Mouse (Mus musculus): Measurements from ENCODE around the gene Ubxn6. TPM values are rescaled to one million over a fixed set of nuclear protein-coding genes. Genes with fewer than 3 reads are reported as not detected.
A peak's percentile ranks its signal among the peaks of the same experiment; 100 is the strongest.

Ubxn6 gene
- 79.6 and 91.4 TPM in 2 replicates for polyA plus RNA-seq (2015; fragmentation: Nextera tagmentation; extraction: Ambion mirVana)

- Histone ChIP-seq H3K27ac (replicated peaks) (peak within 1 kb of the TSS; percentile 95), H3K9ac (peak within 1 kb of the TSS; percentile 90), H3K36me3 (peaks cover 38% of the 10 kb centered on the region), H3K4me2 (peak within 1 kb of the TSS; percentile 82), H3K4me3 (peak within 1 kb of the TSS; percentile 84), H3K9me3 (no peaks in the 10 kb centered on the region), H3K27me3 (no peaks in the 10 kb centered on the region), H3K4me1 (replicated peaks) (peaks cover 18% of the 10 kb centered on the region)
- peak; percentile 58 for ATAC-seq (ENCODE audit: low read depth)
- under 1% methylated on average over 35 of the region's 35 CpGs for WGBS
Measured at GRCm38 (mm10) chr17:56074827-56075208, at the start of gene Ubxn6. TSS of gene Ubxn6 (minus strand) at chr17:56075028.

GRCm38 (mm10) chr17:56123681-56124340 is 49.0 kb upstream of the Ubxn6 start:
- peaks cover 15% of the 10 kb centered on the region for H3K9me3 ChIP-seq
- H3K27me3 ChIP-seq, result peaks cover 84% of the 10 kb centered on the region
- H3K4me3 ChIP-seq, result peak overlapping the region; percentile 23; the same call in 1 of the 2 replicates
- H3K36me3 ChIP-seq, result peaks cover 58% of the 10 kb centered on the region
- peaks cover 19% of the 10 kb centered on the region for H3K4me1 ChIP-seq (replicated peaks)
- no peak for ATAC-seq (ENCODE audit: low read depth)
- H3K27ac ChIP-seq (replicated peaks), result no peak overlapping the region
- 43% methylated on average over 59 of the region's 59 CpGs for WGBS
- peak overlapping the region; percentile 46 for H3K4me2 ChIP-seq
- H3K9ac ChIP-seq, result no peak overlapping the region

- H3K36me3 ChIP-seq, result peaks cover 52% of the 10 kb centered on the region
- peaks cover 15% of the 10 kb centered on the region for H3K9me3 ChIP-seq
- H3K27me3 ChIP-seq, result peaks cover 91% of the 10 kb centered on the region
- 89% methylated on average over 12 of the region's 12 CpGs for WGBS
- no peak for ATAC-seq (ENCODE audit: low read depth)
- no peak overlapping the region for H3K27ac ChIP-seq (replicated peaks)
- H3K4me1 ChIP-seq (replicated peaks), result peaks cover 19% of the 10 kb centered on the region
- no peak overlapping the region for H3K9ac ChIP-seq
- no peak overlapping the region for H3K4me2 ChIP-seq
- no peak overlapping the region for H3K4me3 ChIP-seq
Measured at GRCm38 (mm10) chr17:56123161-56123560, 48.3 kb upstream of the Ubxn6 start.

GRCm38 (mm10) chr17:56121826-56122225 is 47.0 kb upstream of the Ubxn6 start, which contains the start of gene Lrg1:
TSS of gene Lrg1 (minus strand) at chr17:56122001.
- Histone ChIP-seq H3K9me3 (peaks cover 15% of the 10 kb centered on the region), H3K36me3 (peaks cover 38% of the 10 kb centered on the region), H3K27ac (replicated peaks) (no peak within 1 kb of the TSS), H3K4me3 (no peak within 1 kb of the TSS), H3K27me3 (peaks cover 93% of the 10 kb centered on the region), H3K4me1 (replicated peaks) (peaks cover 25% of the 10 kb centered on the region), H3K4me2 (no peak within 1 kb of the TSS), H3K9ac (no peak within 1 kb of the TSS)
- no peak for ATAC-seq (ENCODE audit: low read depth)
- 67% methylated on average over 2 of the region's 2 CpGs for WGBS

GRCm38 (mm10) chr17:56119981-56120880 is 45.4 kb upstream of the Ubxn6 start:
- no peak for ATAC-seq (ENCODE audit: low read depth)
- Histone ChIP-seq H3K9ac (no peak overlapping the region), H3K4me2 (0 out of 2 replicates have a peak overlapping the region, but pooled peaks have one; percentile 16)

GRCm38 (mm10) chr17:56119431-56119830 is 44.6 kb upstream of the Ubxn6 start:
- H3K4me1 ChIP-seq (replicated peaks), result peaks cover 22% of the 10 kb centered on the region
- H3K4me2 ChIP-seq, result no peak overlapping the region
- no peak overlapping the region for H3K9ac ChIP-seq
- H3K4me3 ChIP-seq, result no peak overlapping the region
- no peak overlapping the region for H3K27ac ChIP-seq (replicated peaks)
- peaks cover 17% of the 10 kb centered on the region for H3K36me3 ChIP-seq
- WGBS, result 45% methylated on average over 12 of the region's 12 CpGs
- no peak for ATAC-seq (ENCODE audit: low read depth)
- H3K27me3 ChIP-seq, result peaks cover 81% of the 10 kb centered on the region
- H3K9me3 ChIP-seq, result peaks cover 15% of the 10 kb centered on the region

More at GRCm38 (mm10) chr17:56119981-56120880, 45.4 kb upstream of the Ubxn6 start:
- no peak overlapping the region for H3K27ac ChIP-seq (replicated peaks)
- H3K9me3 ChIP-seq, result peaks cover 15% of the 10 kb centered on the region
- H3K4me3 ChIP-seq, result no peak overlapping the region
- H3K4me1 ChIP-seq (replicated peaks), result peaks cover 25% of the 10 kb centered on the region
- 9% methylated on average over 66 of the region's 66 CpGs for WGBS
- H3K27me3 ChIP-seq, result peaks cover 89% of the 10 kb centered on the region
- H3K36me3 ChIP-seq, result peaks cover 24% of the 10 kb centered on the region

GRCm38 (mm10) chr17:56117251-56117710 is 42.5 kb upstream of the Ubxn6 start, which contains the start of gene Plin5:
TSS of gene Plin5 (minus strand) at chr17:56117596.
- Histone ChIP-seq H3K27ac (replicated peaks) (no peak within 1 kb of the TSS), H3K36me3 (no peaks in the 10 kb centered on the region), H3K9me3 (peaks cover 4% of the 10 kb centered on the region), H3K4me3 (peak within 1 kb of the TSS; percentile 28), H3K9ac (peak within 1 kb of the TSS; percentile 26; the same call in 1 of the 2 replicates), H3K4me1 (replicated peaks) (peaks cover 16% of the 10 kb centered on the region), H3K27me3 (peaks cover 60% of the 10 kb centered on the region), H3K4me2 (peak within 1 kb of the TSS; percentile 58)
- WGBS, result under 1% methylated on average over 27 of the region's 27 CpGs
- peak; percentile 5; the same call in 1 of the 2 replicates for ATAC-seq (ENCODE audit: low read depth)

- no peaks in the 10 kb centered on the region for H3K9me3 ChIP-seq
- H3K27ac ChIP-seq (replicated peaks), result no peak overlapping the region
- peaks cover 49% of the 10 kb centered on the region for H3K27me3 ChIP-seq
- no peak for ATAC-seq (ENCODE audit: low read depth)
- 71% methylated on average over 10 of the region's 10 CpGs for WGBS
- H3K36me3 ChIP-seq, result no peaks in the 10 kb centered on the region
- H3K4me1 ChIP-seq (replicated peaks), result peaks cover 17% of the 10 kb centered on the region
- H3K4me2 ChIP-seq, result no peak overlapping the region
- no peak overlapping the region for H3K4me3 ChIP-seq
- H3K9ac ChIP-seq, result no peak overlapping the region
Measured at GRCm38 (mm10) chr17:56116193-56116592, 41.4 kb upstream of the Ubxn6 start.

GRCm38 (mm10) chr17:56112743-56113142 is 37.9 kb upstream of the Ubxn6 start:
- H3K9me3 ChIP-seq, result no peaks in the 10 kb centered on the region
- WGBS, result 82% methylated on average over 3 of the region's 3 CpGs
- peaks cover 16% of the 10 kb centered on the region for H3K4me1 ChIP-seq (replicated peaks)
- no peaks in the 10 kb centered on the region for H3K36me3 ChIP-seq
- H3K27me3 ChIP-seq, result peaks cover 16% of the 10 kb centered on the region
- no peak overlapping the region for H3K27ac ChIP-seq (replicated peaks)
- H3K4me2 ChIP-seq, result no peak overlapping the region
- ATAC-seq (ENCODE audit: low read depth), result no peak
- H3K9ac ChIP-seq, result no peak overlapping the region
- no peak overlapping the region for H3K4me3 ChIP-seq

- ATAC-seq (ENCODE audit: low read depth), result peak; percentile 14; the same call in 1 of the 2 replicates
- H3K36me3 ChIP-seq, result no peaks in the 10 kb centered on the region
Measured at GRCm38 (mm10) chr17:56111864-56112263, 37.0 kb upstream of the Ubxn6 start.

GRCm38 (mm10) chr17:56111021-56111420 is 36.2 kb upstream of the Ubxn6 start:
- H3K27me3 ChIP-seq, result peaks cover under 1% of the 10 kb centered on the region
- no peak for ATAC-seq (ENCODE audit: low read depth)
- H3K4me1 ChIP-seq (replicated peaks), result peaks cover 10% of the 10 kb centered on the region; the same call in 1 of the 2 replicates
- no peak overlapping the region for H3K4me2 ChIP-seq
- whole genome bisulfite sequencing, result 50% methylated on average over 1 of the region's 1 CpGs
- H3K27ac ChIP-seq (replicated peaks), result no peak overlapping the region
- no peaks in the 10 kb centered on the region for H3K36me3 ChIP-seq
- H3K4me3 ChIP-seq, result no peak overlapping the region
- H3K9me3 ChIP-seq, result no peaks in the 10 kb centered on the region
- no peak overlapping the region for H3K9ac ChIP-seq

More at GRCm38 (mm10) chr17:56111864-56112263, 37.0 kb upstream of the Ubxn6 start:
- 42% methylated on average over 5 of the region's 5 CpGs for WGBS
- Histone ChIP-seq H3K9me3 (no peaks in the 10 kb centered on the region), H3K27me3 (peaks cover 9% of the 10 kb centered on the region), H3K27ac (replicated peaks) (no peak overlapping the region), H3K4me3 (no peak overlapping the region), H3K4me2 (no peak overlapping the region), H3K9ac (no peak overlapping the region), H3K4me1 (replicated peaks) (peaks cover 10% of the 10 kb centered on the region; the same call in 1 of the 2 replicates)
